Mouse (Mus musculus): ENCODE measurements around the gene Ddost.
A peak's percentile ranks its signal among the peaks of the same experiment; 100 is the strongest.

DNA sequence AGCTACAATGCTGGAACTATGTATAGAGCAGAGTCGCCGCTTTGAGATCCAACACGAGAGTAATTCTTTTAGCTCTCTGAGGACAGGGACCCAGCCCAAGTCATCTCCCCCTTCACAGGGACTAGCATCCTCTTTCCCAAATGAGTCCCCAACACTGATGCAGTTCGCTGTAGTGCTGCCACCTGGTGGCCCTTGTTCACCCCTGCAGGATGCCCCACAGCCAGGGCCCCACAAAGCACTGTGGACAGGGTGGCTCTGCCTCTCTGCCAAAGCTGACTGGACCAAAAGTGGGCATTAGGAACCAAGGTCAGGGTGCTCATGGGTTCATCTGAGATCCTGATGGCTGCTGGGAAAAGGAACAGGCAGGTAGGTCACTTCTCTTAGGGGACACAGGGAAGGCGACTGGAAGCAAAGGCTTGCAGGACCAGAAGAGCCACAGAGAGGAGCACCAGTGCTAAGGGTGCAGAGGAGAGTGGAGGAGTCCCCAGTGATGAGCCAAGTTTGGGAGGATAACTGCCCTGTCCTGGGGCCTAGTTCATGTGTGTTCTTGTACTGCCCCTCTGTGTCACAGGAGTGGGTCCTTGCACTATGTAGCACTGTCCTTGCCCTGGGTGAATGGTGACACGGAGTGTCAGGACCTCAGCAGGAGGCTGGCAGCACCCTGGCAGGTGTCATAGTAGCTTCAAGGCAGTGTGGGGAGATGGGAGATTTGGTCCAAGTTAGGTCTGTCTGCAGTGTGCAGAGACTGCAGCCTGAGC is 14.2 kb downstream of the Ddost start:
- TF ChIP-seq POLR2A (IDR thresholded peaks at IDR 0.05; ENCODE audit: low read depth, low read length) (no peak), CTCF (IDR thresholded peaks at IDR 0.05; ENCODE audit: extremely low read depth, insufficient read length, insufficient replicate concordance, low read depth, low read length) (peak; percentile 83; the same call in 1 of the 2 replicates)

Data from small intestine, adult 2 months (tissue).